Mouse (Mus musculus) ZHBTc4 (cell line): ENCODE measurements around the gene Fam198a.
A peak's percentile ranks its signal among the peaks of the same experiment; 100 is the strongest.

ENCODE experiments used
- DNase-seq: peaks from one replicate; pipeline ENCODE4 v3.0.0-alpha.2; 2011; ENCODE audit warnings: low read depth, low spot score

Gene Fam198a

DNA sequence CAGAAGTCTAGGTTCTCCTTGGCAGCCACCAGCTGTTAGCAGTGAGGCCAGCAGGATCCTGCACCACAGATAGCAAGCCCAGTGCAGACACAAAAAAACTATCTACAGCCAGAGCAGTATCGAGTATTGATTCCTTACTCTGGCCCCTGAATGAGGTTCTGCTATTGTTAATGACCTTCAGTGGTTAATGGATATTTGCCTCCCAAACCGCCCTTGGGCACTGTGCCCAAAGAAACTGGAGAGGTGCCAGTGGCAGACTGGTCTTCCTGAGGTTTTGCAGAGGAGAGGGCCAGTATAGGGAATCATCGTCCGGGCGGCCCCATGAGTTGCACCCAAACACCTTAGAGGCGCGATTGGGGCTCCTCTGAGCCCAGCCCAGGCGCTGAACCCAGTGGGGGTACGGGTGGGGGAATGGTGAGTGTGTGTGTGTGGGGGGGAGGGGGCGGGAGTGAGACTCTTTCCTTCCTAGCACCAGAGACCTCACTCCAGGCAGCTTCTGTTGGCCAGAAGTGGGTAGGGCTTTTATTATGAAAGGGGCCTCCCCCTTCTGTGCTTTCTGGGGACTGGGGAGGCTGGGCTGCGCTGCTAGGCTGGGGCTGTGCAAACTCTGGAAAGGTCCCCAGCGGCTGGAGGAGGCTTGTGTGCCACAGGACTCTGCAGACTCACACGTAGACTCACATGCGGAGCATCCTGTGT, at the start of gene Fam198a:
TSS of gene Fam198a (plus strand) at position 571 of the 696 bp plus-strand sequence.
- peak; percentile 48 for DNase-seq

DNA sequence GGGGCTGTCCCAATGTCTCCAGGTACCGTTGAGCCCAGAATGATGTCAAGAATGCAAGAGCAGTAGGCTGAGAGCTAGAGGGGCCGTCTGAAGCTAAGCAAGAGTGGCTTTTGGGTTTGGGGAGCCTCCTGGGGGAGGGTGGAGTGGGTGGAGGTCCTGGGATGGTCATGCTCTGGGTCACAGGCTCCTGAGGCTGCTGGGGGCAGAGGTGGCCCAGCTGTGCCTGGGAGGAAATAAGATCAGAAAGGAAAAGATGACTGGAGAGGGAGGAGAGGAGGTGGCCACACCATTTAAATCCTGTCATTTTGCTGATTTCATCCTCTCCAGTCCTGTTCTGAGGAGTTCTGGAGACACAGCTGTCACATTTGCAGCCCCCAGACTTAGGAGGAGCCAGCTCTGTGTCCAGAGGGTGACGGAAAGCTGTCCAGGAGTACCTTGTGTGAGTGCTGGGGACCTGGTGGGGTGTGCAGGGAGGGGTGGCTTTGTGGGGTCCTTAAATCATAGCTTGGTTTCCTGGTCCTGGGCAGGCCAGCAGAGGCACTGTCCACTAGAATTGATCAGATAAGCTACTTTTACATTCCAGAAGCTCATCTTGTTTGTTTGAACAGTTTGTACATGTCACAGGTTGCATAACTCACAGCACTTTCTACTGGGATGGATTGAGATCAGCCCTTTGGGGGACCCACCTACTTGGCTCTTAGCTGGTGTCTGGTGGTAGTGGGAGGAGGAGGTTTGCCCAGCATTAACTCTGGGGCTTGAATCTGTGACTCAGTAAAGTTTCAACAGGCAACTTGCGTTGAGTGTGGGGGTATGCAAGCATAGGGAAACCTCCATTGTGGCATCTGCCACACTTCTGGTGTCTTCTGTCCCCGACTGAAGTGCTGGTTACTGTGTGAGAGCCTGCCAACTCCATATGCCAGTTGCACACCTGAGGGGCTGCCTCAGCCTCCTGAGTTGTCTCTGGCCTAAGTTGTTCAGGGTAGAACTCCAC, 48.8 kb upstream of the Fam198a start:
- no peak for DNase-seq

GRCm38 (mm10) chr9:121903476-121904305, 47.1 kb upstream of the Fam198a start:
- no peak for DNase-seq

DNA sequence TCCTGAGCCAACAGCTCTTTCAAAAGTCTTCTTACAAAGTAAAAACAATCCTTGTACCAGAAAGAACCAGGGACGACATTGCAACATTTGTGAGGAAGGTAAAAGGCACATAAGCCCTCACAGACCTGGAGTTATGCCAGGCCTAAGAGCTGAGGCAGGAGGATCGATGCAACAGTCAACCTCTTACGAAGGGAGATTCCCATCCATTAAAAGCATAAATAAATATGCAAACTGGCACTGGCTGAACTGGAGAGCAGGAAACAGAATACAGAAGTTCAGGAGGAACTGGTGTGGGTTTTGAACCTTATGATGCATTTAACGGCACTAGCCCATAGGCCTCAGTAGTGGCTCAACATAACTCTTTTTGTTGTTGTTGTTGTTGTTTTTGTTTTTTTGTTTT, 46.5 kb upstream of the Fam198a start:
- no peak for DNase-seq

DNA sequence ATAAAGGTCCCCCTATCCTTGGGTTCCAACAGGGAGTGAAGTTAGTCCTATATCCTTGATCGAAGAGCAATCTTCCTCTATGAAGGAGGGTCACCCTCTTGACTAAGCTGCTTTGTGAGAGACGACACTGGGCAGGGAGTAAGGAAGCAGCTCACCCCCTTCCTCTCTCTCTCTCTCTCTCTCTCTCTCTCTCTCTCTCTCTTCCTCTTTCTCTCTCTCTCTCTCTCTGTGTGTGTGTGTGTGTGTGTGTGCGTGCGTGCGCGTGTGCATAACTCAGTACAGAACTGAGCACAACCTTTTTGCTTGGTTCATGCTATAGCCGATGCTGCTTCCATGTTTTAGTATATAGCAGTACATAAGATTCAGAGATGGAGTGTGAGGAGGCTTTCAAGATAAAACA, 45.8 kb upstream of the Fam198a start:
- DNase-seq: no peak

- DNase-seq: no peak
These were observed 45.1 kb upstream of the Fam198a start for GRCm38 (mm10) chr9:121905556-121906185.

DNA sequence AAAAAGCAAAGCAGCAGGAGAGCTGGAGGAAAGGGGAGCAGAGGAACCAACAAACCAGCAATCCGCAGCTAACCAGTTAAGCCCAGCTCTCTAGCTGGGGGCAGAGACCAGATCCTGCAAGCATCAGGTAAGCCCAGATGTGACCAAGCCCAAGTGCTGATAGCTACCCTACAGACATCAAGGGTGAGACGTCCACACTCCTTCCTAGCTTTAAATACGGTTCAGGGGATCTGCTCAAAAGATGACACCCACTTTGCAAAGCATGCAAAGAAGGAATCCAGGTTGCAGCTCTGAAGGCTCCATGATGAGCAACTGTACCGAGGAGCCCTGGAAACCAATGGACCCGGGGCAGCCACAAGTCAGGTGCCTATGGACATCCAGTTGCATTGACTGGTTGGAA, 44.3 kb upstream of the Fam198a start:
- no peak for DNase-seq

DNA sequence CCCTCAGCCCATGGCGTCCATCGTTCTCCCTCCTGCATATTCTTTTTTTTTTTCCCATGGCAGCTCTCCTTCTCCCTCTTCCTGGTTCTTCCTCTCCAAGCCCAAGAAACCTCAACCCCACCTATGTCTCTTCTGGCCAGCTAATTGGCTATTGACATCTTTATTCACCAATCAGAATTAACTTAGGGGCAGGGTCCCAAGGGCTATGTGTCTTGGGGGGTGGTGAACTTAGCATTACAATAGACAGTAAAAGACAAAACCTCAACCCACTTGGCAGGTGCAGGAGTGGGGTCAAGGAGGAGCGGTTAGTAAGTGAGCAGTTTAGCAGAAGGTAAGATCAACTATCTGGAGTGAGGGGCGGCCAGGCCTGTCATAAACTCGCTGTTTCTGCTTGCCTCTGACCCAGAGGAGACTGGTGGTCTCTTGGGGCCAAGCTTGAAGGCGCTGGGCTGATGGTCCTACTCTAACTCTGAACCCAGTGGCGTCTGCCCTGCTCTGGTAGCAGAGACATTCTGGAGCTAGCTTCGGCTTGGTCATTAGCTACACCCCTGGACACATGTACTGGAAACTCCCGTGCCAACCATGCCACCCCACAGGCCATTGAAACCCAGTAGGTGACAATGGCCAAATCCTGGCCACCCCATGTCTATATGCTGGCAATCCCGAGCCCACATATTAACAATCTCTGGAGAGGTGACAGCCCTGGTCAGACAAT, 43.3 kb upstream of the Fam198a start:
- DNase-seq: peak; percentile 44

DNA sequence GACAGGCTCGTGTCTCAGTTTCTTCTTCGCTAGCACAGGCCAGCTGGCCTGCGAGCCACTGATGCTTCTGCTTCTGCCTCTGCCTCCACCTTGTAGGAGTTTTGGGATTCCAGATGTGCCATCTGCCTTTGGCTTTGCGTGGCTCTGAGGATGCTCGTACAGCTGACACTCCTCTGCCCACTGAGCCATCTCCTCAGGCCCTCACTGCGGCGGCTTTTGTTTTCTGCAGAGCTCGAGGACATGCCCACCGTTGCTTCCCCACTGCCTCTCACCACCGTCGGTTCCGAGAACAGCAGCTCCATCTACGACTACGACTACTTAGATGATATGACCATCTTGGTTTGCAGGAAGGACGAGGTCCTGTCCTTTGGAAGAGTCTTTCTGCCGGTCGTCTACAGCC, 42.5 kb upstream of the Fam198a start:
- DNase-seq: no peak

DNA sequence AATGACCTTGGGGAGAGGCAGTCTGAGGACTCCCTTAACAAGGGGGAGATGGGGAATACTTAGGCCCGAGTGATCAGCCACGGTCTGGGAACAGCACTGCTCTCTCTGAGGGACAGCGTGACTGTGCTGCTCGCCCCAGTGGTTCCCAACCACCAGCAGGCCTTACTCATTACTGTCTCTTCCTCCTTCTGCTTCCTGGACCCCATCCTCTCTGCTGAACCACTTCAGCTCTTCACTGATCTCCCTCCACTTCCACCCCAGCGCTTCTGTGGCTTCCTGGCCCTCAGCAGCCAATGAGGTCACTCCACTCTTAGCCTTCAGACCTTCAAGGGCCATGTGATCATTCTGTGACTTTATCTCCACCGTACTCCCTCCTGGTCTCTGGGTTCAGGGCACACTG, 41.2 kb upstream of the Fam198a start:
- no peak for DNase-seq

GRCm38 (mm10) chr9:121911196-121911595, 39.6 kb upstream of the Fam198a start:
- DNase-seq: no peak

DNA sequence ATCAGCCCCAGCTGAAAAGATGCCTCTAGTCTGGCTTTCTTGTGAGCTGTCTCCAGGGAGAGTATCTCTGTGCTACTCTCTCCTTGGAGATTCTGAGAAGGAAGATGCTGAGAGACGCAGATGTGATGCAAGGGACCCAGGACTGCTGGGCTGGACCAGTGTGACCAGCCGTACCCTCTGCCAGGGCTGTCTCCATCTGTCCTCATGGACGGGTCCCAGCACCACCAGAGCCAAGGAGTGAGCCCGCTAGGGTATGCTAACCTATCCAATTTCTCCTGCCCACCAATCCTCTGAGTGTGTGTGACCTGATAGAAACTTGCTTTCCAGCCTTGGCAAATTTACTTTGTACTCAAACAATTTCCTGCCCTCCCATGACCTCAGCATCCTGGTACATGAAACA, 38.0 kb upstream of the Fam198a start:
- no peak for DNase-seq

GRCm38 (mm10) chr9:121914226-121914757, 36.5 kb upstream of the Fam198a start:
- DNase-seq: no peak

DNA sequence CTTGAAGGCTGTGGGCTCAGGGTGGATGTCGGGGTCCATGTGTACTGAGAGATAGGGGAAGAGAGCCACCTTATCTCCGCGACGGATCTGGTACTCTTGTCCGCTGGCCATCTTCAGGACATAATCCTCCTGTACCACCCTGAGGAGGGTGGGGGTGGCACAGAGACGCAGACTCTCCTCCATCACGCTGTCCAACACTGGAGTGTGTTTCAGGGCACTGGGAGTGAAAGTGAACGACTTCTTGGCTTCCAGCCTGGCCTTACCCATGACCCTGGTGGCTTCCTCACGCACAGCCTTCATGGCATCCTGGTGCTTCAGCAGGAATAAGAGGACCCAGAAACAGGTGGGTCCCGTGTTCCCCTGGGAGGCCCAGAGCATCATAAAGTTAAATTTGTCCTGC, 35.7 kb upstream of the Fam198a start:
- no peak for DNase-seq

DNA sequence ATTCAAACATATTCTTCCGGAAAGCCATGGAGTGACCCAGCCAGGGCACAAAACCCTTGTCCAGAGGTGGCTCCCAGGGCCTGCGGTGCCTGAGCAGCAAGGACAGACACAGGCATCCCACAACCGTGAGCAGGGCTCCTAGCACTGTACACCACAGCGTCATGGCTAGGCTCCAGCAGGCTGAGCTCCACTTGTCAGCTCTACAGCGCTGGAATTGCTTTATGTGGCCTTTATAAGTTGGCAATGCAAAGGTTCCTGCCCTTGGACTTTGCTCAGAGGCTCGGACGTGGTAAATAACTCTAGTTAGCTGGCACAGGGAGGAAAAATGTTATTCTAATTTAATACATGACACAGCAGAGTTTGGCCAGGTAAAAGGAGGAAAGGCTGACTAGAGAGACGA, 34.7 kb upstream of the Fam198a start, which contains the start of gene Cyp8b1:
TSS of gene Cyp8b1 (minus strand) at position 204 of the 400 bp plus-strand sequence.
- DNase-seq: no peak

GRCm38 (mm10) chr9:121919027-121919501, 31.7 kb upstream of the Fam198a start:
- peak; percentile 78 for DNase-seq

GRCm38 (mm10) chr9:121923443-121923842, 27.3 kb upstream of the Fam198a start:
- DNase-seq: no peak

DNA sequence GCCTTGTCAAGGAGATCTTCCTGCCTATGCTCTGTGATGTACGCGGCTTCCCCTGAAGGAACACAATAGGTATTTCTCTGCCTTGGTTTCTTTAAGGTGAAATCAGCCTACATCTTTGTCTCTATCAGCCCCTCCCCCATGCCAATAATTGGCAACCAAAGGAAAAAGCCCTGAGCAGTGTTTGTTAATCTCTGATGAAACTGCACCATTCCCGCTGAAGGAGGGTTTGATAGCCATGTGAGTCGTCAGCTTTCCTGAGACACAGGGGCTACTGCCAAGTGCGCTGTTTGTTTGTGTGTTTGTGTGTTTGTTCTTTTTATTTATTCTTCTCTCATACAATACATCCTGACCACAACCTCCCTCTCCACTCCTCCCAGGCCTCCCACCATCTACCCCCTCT, 26.9 kb upstream of the Fam198a start:
- no peak for DNase-seq

DNA sequence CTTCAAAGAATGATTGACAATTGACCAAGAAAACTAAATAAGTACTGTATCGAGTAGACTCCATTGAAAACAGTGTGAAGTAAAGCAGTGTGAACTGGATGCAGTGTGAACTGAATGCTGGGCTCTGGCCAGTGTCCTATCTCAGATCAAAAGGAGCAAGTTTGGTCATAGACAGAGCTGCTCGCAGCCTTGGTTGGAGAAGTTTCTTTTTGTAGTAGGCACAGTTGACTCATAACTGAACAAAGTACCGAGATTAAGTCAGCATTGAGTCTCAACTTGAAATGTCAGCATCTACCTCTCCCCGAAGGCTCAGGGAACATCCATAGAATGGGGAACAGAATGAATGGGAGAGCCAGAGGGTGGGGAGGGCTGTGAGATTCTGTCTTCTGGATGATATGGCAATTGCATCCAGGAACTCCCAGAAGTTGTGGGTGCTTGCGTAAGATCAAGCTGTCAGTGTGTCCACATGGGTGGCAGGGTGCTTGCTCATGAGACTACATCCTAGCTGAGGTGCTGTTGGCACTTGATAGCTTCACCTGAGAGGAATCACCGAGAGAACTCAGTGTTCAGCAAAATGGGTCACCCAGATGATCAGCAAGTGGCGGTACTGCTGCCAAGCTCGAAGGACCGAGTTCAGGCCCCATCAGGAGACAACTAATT, 25.8 kb upstream of the Fam198a start:
- no peak for DNase-seq

GRCm38 (mm10) chr9:121925959-121926358, 24.8 kb upstream of the Fam198a start:
- no peak for DNase-seq
